Mouse (Mus musculus): ENCODE data around the gene Sugp2. TPM values are rescaled to one million over a fixed set of nuclear protein-coding genes. Genes with fewer than 3 reads are reported as not detected.

The Sugp2 gene
- polyA plus RNA-seq, 1 experiment, result 24.3 TPM

DNA sequence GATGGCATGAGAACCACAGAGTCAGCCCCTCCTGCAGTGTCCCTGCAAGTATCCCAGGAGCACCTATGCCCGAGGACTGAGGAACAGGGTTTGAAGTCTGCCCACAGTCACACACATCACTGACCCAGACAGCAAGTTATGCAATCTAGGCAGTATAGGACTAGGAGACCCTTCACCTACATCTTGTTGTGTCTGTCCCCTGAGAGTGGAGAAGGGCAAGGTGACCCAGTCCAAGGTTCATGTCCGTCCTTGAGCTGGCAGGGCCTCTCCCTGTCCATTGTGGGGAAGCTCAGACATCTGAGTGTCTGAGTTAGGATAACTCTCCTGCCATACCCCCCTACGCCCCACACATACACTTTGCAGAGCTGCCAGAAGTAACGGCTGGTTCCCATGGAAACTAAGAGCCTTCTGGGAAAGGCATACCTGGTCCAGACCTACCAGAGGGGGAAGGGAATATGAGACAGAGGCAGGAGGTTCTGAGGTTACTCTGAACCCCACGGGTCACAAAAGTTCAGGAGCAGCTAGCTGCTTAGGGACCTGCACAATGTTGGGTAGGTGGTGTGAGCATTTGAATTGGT lies 14.8 kb upstream of the Sugp2 start:
- TF ChIP-seq POLR2A (IDR thresholded peaks at IDR 0.05; ENCODE audit: borderline replicate concordance, low read depth, low read length) (no peak), CTCF (IDR thresholded peaks at IDR 0.05; ENCODE audit: low read depth, low read length) (no peak)
- Histone ChIP-seq H3K4me3 (ENCODE audit: insufficient read depth, low read length) (no peak overlapping the region), H3K27ac (ENCODE audit: insufficient read depth, low read depth, low read length) (no peak overlapping the region), H3K4me1 (ENCODE audit: control insufficient read depth, insufficient read depth, low read length) (no peaks in the 10 kb centered on the region)

DNA sequence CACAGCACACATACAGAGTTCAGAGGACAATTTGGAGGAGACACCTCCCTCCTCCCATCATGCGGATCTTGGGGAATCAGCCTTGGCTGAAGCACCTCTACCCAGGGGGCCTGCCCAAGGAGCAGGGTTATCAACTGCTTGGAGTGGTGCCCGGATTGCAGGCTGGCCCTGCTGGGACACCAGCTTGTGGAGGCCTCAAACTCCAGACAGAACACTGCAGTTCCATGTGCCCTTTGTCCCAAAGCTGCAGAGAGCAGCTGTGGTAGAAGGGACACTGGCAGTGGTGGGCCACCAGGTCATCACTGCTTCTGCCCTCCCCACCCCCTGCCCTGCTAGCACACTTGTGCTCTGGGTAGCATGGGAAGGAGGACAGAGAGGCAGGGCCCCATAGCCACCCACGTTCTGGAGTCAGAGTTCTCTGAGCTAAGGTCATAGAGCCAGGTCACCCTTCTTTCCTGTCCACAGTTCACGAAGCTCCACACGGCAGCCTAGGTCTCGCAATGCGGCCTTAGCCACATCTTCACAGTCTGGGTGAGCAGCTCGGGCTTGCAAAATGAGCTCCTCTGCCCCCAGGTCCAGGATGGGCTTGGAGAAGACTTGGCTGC lies 13.7 kb upstream of the Sugp2 start:
- no peak overlapping the region for H3K4me3 ChIP-seq (ENCODE audit: insufficient read depth, low read length)
- no peak for TF ChIP-seq POLR2A (IDR thresholded peaks at IDR 0.05; ENCODE audit: borderline replicate concordance, low read depth, low read length)
- TF ChIP-seq CTCF (IDR thresholded peaks at IDR 0.05; ENCODE audit: low read depth, low read length), result no peak
- H3K4me1 ChIP-seq (ENCODE audit: control insufficient read depth, insufficient read depth, low read length), result no peaks in the 10 kb centered on the region
- no peak overlapping the region for H3K27ac ChIP-seq (ENCODE audit: insufficient read depth, low read depth, low read length)

DNA sequence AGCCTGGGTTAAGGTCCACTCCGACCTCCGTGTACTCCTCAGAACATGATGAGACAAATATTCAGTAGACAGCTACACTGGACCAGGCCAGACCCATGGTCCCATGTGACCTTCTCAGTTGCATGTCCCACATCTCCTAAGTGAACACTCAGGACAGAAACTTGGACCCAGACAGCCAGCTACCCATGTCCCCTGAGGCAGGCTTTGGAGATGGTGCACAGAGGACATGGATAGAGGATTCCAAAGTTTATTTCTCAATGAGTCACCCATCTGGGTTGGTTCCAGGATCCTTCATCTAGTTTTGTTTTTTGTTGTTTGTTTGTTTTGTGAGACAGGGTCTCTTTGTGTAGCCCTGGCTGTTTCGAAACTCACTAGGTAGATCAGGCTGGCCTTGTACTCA lies 13.1 kb upstream of the Sugp2 start:
- no peak overlapping the region for H3K4me3 ChIP-seq (ENCODE audit: insufficient read depth, low read length)
- TF ChIP-seq CTCF (IDR thresholded peaks at IDR 0.05; ENCODE audit: low read depth, low read length) (no peak), POLR2A (IDR thresholded peaks at IDR 0.05; ENCODE audit: borderline replicate concordance, low read depth, low read length) (no peak)
- no peaks in the 10 kb centered on the region for H3K4me1 ChIP-seq (ENCODE audit: control insufficient read depth, insufficient read depth, low read length)
- H3K27ac ChIP-seq (ENCODE audit: insufficient read depth, low read depth, low read length), result no peak overlapping the region

DNA sequence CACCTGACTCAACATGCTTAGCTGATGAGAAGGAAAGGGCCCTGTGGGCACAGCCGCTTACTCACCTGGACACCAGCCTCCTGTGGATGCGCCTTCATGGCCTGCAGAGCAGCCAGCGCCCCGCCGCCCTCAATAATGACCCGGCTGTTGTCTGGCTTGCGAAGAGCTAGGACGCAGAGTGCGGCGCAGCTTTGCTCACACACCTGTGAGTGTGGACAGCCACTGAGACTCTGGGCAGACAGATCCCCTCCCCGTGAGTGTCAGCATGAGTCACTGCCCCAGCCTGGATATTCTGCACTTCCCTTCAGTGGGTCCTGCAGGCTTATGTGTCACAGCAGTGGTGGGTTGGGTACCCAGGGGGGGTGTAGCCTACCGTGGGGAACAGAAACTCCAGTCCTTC lies 12.0 kb upstream of the Sugp2 start:
- TF ChIP-seq POLR2A (IDR thresholded peaks at IDR 0.05; ENCODE audit: borderline replicate concordance, low read depth, low read length), result no peak
- no peak for TF ChIP-seq CTCF (IDR thresholded peaks at IDR 0.05; ENCODE audit: low read depth, low read length)
- H3K27ac ChIP-seq (ENCODE audit: insufficient read depth, low read depth, low read length), result no peak overlapping the region
- H3K4me1 ChIP-seq (ENCODE audit: control insufficient read depth, insufficient read depth, low read length), result no peaks in the 10 kb centered on the region
- H3K4me3 ChIP-seq (ENCODE audit: insufficient read depth, low read length), result no peak overlapping the region

DNA sequence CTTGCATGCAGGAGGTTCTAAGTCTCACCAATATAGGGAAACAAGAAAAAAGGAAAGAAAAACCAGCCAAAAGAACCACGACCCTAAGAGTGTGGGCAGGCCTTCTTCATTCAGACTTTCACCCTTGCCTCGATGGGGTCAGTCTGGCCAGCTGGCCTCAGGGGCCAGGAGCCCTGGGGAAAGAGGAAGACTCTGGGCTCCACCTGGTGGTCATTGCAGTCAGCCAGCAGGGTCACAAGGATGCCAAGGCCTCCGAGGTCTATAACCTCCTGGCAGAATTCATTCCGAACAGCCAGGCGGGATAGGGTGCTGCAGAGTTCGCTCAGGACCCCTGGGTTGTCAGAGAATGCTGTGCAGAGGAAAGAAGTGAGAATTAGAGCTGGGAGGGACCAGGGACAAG lies 10.7 kb upstream of the Sugp2 start:
- no peak overlapping the region for H3K27ac ChIP-seq (ENCODE audit: insufficient read depth, low read depth, low read length)

DNA sequence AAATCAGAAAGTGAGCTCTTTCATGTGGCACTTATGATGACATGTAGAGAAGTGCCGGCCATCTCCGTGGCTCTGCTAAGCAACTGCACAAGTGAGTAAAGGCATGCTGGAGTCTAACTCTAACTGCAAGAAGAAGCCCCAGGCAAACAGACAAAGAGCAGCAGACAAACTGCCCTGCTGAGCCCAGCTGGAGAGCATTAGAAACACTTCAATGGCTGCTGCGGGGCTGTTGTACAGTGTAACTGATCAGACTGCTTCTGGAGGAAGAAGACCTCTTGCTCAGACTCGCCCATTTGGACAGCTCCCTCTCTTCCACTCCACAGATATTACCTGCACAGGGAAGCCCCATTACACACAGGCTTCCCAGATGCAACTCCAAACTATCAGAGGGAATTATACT lies 6.0 kb upstream of the Sugp2 start:
- no peak overlapping the region for H3K4me3 ChIP-seq (ENCODE audit: insufficient read depth, low read length)
- no peak overlapping the region for H3K27ac ChIP-seq (ENCODE audit: insufficient read depth, low read depth, low read length)
- no peak for TF ChIP-seq POLR2A (IDR thresholded peaks at IDR 0.05; ENCODE audit: borderline replicate concordance, low read depth, low read length)
- H3K4me1 ChIP-seq (ENCODE audit: control insufficient read depth, insufficient read depth, low read length), result no peaks in the 10 kb centered on the region

More for the DNA sequence above, 10.7 kb upstream of the Sugp2 start:
- peak; percentile 57 for TF ChIP-seq CTCF (IDR thresholded peaks at IDR 0.05; ENCODE audit: low read depth, low read length)
- TF ChIP-seq POLR2A (IDR thresholded peaks at IDR 0.05; ENCODE audit: borderline replicate concordance, low read depth, low read length), result no peak
- no peaks in the 10 kb centered on the region for H3K4me1 ChIP-seq (ENCODE audit: control insufficient read depth, insufficient read depth, low read length)
- H3K4me3 ChIP-seq (ENCODE audit: insufficient read depth, low read length), result no peak overlapping the region

DNA sequence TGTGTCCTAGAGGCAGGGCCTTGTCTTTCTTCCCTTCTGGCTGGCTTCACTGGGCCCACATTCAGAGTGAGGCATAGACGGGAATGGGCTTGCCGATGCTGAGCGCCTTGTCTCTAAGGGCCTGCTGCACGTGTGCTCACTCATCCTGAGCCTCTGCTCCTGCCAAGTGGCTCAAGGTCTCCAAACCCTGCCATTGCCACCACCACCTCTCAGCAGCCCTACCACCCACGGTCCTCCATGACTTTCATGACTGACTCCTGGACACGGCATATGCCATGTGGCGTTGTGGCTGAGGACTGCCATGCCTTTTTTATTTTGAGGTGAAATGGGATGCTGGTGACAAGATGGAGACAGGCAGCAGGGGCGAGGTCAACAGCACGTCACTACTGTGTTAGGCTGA lies 3.2 kb upstream of the Sugp2 start:
- TF ChIP-seq CTCF (IDR thresholded peaks at IDR 0.05; ENCODE audit: low read depth, low read length) (no peak), POLR2A (IDR thresholded peaks at IDR 0.05; ENCODE audit: borderline replicate concordance, low read depth, low read length) (no peak)
- H3K4me1 ChIP-seq (ENCODE audit: control insufficient read depth, insufficient read depth, low read length), result peaks cover 5% of the 10 kb centered on the region
- H3K27ac ChIP-seq (ENCODE audit: insufficient read depth, low read depth, low read length), result no peak overlapping the region
- no peak overlapping the region for H3K4me3 ChIP-seq (ENCODE audit: insufficient read depth, low read length)

DNA sequence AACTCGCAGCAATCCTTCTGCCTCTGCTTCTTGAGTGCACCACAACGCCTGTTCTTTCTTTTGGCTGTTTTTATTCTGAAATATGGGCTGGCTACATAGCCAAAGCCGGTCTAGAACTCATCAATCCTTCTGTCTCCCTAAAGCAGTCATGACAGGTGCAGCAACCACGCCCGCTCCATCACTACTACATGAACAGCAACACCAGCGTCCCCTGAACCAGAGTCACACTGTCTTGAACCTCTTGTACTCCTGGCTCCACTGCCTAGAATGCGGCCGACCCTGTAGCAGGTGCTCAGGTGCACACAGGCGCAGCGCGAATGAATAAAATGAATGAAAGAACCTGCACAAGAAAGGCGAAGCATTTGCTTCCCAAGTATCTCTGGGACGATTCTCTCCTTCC lies 420 bp upstream of the Sugp2 start:
- peaks cover 8% of the 10 kb centered on the region for H3K4me1 ChIP-seq (ENCODE audit: control insufficient read depth, insufficient read depth, low read length)
- H3K4me3 ChIP-seq (ENCODE audit: insufficient read depth, low read length), result peak overlapping the region; percentile 63
- no peak for TF ChIP-seq POLR2A (IDR thresholded peaks at IDR 0.05; ENCODE audit: borderline replicate concordance, low read depth, low read length)
- no peak for TF ChIP-seq CTCF (IDR thresholded peaks at IDR 0.05; ENCODE audit: low read depth, low read length)
- H3K27ac ChIP-seq (ENCODE audit: insufficient read depth, low read depth, low read length), result no peak overlapping the region

DNA sequence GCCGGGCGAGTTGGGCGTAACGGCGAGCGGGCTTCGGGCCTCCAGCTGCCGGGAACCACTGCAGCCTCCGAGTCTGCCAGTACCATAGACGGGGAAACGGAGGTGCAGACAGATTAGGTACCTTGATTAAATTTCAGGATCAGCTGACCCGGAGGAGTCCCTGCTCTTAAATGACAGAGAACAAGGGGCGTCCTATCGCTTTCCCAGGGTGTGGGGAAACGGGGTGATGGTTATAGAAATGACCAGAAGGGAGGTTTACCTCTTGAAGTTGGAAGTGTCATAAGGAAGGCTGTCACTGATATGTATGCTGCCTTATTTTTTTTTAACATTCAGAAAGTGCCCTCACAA lies 729 bp downstream of the Sugp2 start:
- H3K4me1 ChIP-seq (ENCODE audit: control insufficient read depth, insufficient read depth, low read length), result peaks cover 8% of the 10 kb centered on the region
- peak overlapping the region; percentile 38; the same call in 1 of the 2 replicates for H3K27ac ChIP-seq (ENCODE audit: insufficient read depth, low read depth, low read length)
- TF ChIP-seq CTCF (IDR thresholded peaks at IDR 0.05; ENCODE audit: low read depth, low read length) (no peak), POLR2A (IDR thresholded peaks at IDR 0.05; ENCODE audit: borderline replicate concordance, low read depth, low read length) (no peak)
- H3K4me3 ChIP-seq (ENCODE audit: insufficient read depth, low read length), result peak overlapping the region; percentile 63

DNA sequence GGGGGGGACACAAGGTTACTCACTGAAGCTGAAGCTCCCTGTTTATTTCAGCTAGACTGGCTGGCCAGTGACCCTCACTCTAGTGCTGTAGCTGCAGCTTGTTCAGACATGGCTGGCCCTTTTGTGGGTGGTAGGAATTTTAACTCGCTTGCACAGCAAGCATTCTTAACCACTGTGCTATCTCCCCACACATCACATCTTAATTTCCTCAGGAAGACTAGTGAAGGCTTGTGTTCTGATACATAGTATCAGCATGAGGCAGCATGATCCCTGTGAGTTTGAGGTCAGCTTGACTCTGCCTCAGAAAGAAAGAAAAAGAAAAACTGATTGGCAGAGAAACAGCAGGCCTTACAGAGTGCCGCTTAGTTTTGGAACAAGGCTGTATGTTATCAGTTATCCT lies 3.8 kb downstream of the Sugp2 start:
- Histone ChIP-seq H3K4me3 (ENCODE audit: insufficient read depth, low read length) (no peak overlapping the region), H3K27ac (ENCODE audit: insufficient read depth, low read depth, low read length) (no peak overlapping the region), H3K4me1 (ENCODE audit: control insufficient read depth, insufficient read depth, low read length) (peaks cover 8% of the 10 kb centered on the region)
- TF ChIP-seq POLR2A (IDR thresholded peaks at IDR 0.05; ENCODE audit: borderline replicate concordance, low read depth, low read length), result no peak
- no peak for TF ChIP-seq CTCF (IDR thresholded peaks at IDR 0.05; ENCODE audit: low read depth, low read length)
